Mouse (Mus musculus) retina, embryonic 14.5 days (tissue): ENCODE measurements around the gene Stat5b.
"Not testable (repeated sequence)": the region's sequence is repeated elsewhere in the genome, so short reads cannot be mapped to it uniquely, and the experiment has no call there.

Experiments used
- DNase-seq: peaks from one replicate; pipeline ENCODE4 v3.0.0-alpha.2; 2015; ENCODE audit warnings: low spot score

The Stat5b gene

DNA sequence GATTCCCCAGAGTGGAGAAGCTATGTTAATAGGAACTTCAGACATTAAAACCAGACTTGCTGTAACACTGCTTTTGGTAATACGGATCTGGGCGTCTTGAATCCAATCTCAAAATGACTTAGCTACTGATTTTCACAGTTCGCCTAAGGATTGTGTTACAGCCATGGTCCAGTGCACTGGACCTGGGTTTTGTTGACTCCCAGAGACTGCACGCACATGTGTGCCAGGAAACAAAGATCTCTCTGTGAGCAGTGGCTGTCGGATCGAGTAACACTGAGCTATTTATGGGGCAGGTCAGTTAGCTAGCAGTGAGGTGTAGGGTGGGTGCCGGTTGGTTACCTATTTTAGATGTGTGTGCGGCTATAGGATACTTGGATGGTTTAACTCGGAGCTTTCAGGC is 40.0 kb downstream of the Stat5b start:
- no peak for DNase-seq

DNA sequence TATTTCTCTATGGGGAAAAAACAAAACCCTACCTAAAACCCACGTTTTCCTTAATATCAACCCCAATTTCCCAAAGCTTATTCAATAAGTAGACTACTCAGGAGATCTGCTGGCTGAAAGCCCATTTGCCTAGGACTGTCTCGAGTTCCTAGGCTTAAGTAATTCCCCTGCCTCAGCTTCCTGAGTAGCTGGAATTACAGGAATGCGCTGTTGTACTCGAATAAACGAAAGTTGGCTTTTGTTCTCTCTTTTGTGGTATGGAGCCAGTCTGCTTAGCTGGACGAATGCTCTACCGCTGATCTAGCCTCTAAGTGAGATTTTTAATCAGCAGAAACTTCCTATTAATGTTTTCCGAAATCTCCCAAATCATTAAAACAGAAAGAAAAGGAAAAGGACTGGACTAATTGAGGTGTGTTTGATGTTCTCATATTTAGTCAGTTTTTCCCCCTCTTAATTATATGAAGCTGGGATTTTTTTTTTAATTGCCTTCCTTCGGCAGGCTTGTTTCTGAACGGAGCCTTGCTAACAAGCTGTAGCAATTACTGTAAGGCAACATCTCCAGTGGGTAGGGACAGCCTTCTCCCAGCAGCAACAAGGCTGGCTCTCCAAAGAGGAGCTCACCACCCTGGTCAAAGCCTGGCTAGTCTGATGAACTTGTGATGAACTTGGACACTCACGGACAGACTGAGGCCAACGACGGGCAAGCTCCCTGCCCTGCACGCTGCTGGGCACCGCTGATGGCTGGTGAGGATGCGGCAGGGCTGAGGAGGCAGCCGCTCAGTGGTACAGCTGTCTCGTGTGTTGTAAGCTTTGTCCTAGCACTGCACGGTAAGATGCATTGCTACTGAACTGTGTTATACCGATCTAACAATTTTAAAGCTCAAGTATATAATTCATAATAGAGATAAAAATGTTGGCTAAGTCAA is 43.9 kb downstream of the Stat5b start:
- no peak for DNase-seq

DNA sequence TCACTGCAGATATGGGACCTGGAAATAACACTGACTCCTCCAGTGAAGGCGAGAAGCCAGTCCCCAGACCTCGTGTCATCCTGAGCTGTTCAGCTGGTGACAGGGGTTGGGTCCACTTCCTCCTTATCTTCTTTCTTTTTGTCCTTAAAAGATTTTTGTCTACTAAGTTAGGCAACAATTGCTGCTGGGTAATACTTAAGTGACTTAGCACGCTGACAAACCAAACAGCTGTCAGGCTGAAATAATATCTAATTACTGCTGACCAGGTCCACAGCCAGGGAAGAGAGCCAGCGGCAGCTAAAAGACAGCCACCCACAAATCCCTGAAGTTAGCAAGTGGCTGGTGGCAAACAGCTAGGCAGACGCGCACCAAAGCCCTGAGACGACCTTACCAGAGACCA is 45.0 kb downstream of the Stat5b start:
- no peak for DNase-seq

DNA sequence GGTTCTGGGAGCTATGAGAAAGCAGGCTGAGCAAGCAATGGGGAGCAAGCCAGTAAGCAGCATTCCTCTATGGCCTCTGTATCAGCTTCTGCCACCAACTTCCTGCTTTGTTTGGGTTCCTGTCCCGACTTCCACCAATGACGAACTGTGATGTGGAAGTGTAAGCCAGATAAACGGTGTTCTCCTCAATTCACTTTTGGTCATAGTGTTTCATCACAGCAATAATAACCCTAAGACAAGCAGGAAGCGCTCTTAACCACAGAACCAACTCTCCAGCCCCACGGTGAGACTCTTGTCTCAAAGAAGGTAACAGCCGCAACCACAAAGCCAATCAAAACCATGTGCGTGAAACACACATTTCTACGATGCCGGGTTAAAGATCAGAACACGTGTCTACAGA is 46.1 kb downstream of the Stat5b start:
- DNase-seq, result no peak

DNA sequence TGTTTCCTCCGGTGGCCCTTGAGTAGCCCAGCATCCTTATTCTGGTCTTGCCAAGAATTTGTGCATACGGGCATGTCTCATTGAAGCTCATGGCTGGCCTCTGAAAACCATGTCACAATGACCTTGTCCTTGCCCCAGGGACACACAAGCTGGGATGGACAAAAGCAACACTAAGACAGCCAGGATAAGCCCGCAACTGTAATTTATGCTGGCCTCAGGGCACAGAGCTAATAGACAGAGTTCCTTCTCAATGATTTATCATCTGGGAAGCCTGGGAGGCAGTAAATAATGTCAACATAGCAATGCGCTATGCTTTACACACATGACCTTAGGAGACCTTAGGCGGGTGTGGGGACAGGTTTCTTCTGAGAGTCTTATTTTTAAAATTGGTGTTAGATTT is 51.1 kb downstream of the Stat5b start:
- no peak for DNase-seq

DNA sequence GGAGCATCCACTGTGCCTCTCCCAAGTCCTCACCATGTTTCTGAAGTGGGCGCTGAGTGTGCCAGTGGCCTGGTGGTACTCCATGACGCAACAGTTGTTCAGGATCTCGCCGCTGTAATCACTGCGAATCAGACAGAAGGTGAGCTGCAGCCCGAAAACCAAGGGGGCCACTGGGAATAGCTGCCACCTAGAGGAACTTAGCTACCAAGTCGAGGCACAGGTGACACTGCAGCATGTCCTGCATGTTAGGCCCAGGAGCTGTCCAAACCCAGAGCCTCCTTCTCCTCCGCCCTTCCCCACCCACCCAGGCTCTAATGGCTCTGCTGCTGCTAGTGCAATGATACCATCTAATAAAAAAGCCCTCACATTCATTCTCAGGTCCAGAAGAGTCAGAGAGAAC is 53.9 kb downstream of the Stat5b start:
- DNase-seq, result no peak

DNA sequence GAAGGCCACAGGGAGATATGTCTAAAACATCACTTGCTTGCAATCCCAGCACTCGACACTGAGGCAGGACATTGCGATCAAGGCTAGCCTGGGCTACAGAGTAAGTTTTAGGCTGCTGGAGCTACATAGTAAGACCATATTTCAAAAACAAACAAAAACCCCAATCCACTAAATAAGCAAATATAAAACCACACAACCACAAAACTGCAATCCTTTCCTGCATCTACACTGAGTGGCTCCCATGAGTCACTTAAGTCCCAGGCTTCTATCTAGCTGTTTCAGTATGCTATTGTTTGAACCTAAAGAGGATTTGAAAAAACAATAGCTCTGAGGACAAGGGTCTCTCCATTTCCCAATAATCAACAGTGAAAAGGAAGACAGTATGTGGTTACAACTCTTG is 55.1 kb downstream of the Stat5b start:
- DNase-seq, result no peak

DNA sequence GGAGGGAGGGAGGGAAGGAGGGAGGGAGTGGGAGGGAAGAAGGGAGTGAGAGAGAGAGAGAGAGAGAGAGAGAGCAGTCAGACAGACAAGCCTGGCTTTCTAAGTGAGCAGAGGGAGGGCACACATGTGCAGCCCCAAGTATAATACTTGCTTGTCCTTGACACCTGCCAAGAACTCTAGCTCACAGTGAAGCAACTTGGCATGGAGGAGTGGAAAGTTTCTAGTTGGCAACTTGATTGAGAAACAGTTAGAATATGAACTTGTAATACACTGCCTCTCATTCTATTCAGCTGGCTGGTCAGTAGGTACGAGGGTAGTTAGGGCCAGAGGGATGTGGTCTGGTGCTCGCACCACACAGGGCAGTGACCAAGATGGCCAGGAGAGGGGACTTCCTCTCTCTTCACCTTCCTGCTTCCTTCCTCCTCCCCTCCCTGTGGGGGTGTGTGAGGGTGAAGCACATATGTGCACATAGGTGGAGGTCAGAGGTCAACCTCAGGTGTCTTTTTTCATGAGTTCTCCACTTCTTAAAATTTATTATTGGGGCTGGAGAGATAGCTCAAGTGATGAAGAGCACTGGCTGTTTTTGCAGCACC is 59.0 kb downstream of the Stat5b start:
- no peak for DNase-seq

DNA sequence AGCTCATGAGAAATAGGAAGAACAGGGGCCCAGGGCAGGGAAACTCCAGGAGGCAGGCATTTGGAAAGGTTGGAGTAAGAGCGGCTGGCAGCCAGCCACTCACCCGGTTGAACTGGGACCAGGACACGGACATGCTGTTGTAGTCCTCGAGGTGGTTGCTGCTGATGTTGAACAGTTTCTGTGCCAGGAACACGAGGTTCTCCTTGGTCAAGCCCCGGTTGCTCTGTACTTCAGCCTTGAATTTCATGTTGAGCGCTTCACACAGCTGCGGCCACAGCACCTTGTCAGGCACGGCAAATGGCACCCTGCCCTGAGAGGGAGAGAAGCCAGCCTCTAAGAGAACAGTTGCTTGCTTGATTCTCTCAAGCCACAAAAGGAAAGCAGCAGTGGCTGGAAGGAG is 59.9 kb downstream of the Stat5b start:
- not testable (repeated sequence) for DNase-seq

DNA sequence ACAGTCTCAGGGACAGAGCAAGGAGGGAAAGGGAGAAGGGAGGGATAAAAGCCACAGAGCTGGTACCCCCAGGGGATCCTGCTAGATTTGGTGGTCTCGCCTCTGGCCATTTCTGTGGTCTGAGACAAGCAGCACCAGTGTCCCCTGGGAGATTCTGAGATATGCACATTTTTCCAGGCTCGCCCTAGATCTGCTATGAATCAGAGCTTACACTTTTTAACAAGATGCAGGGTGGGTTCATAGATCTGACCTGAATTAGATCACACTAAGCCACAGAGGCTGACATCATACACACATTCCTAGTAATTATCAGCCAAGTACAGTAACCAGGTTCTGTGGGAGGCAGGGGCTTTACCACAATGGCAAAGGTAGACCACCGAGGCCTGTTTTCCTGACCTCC is 60.8 kb downstream of the Stat5b start:
- DNase-seq, result no peak

DNA sequence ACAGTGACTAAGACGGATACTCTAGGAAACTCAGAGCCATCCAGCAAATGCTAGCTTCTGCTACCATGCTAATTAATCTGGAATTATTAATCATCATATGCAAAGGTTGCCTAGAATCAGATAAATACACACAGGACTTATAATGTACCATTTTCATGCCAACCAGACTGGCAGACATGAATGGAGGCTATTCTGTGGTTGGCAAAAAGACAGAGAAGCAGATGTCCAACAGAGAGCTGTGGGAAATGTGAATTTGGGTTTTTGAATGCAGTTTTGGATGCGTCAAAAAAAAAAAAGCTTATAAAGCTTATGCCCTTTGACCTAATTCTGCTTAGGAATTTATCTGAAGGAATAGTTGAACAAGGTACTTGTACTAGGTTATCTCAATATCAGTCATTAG is 64.8 kb downstream of the Stat5b start:
- DNase-seq, result no peak

DNA sequence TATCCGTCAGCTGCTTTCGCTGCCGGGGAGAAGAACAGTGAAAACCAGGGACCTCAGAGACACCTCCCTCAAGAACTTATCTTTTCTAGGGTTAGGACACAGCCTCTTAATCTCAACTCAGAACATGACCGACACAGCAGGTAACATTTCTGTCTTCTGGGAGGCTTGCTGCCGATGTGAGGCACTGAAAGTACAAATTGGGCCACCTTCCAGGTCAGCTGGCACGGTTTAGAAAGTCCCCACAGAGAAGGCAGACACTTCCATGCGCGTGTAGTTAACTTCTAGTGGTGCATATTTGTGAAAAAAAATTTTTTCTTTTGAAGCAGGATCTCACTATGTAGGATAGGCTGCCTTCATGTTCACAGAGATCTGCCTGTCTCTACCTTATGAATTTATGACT is 66.2 kb downstream of the Stat5b start:
- DNase-seq, result no peak

DNA sequence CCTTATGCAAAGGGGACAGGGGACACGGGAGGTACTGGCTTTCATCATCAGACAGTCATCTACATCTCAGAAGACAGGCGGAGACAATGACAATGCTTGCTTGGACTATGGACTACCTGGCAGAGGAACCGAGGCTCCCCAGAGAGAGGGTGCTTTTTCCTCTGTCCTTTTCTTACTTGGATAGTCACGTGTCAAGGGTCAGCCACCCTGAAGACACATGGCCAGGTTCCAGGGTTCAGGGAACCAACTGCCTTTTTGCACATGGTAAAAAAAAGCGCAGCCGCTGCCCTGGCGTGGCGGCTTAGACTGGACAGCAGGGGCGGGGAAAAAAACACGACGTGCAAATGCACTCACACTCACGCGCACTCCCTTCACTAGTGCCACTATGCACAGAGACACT is 68.0 kb downstream of the Stat5b start:
- no peak for DNase-seq

DNA sequence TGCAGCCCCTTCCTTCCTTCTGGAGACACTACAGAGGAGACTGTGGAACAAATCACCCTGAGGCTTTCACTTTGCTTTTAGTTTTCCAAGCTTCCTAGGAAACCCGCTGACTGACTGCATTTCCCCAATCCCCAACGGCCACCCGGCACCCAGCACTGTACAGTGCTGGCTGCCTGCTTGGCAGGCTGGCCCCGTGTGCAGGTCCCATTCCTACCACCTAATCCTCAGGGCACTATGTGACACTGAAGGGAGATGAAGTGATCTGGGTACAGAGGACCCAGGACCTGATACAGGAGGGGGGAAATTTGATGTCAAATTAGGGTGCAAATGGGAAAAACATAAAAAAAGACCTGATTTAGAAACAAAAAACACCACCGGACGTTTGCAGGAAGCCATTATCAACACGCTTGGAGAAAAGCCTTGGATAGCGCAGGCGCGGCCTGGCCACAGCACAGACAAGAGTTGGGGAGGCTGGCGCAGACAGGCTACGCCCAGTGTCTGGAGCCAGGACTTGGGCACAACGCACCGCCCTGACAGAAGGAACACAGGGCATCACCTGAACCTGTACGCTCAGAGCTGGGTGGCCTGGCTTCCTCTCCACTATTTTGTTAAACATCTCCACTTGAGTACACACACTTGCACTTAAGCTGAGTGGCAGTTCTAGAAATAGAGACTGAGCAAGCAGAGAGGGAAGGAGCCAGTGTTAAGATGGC is 68.6 kb downstream of the Stat5b start:
- no peak for DNase-seq

DNA sequence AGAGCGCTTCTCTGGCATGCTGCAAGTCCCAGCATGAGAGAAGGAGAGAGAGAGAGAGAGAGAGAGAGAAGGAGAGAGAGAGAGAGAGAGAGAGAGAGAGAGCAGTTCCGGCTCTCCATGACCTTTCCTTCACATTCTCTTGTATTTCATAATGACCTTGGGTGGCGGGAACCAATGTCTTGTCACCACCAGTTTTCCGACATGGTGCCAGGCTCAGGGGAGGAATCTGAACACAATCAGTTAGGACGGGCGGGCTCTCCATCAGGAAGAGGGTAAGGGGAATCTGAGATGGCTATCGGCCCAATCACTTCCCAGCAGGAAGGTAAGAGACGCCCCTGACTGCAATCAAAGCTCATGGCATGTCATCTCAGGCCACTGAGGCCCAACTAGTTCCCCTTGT is 70.3 kb downstream of the Stat5b start:
- no peak for DNase-seq

DNA sequence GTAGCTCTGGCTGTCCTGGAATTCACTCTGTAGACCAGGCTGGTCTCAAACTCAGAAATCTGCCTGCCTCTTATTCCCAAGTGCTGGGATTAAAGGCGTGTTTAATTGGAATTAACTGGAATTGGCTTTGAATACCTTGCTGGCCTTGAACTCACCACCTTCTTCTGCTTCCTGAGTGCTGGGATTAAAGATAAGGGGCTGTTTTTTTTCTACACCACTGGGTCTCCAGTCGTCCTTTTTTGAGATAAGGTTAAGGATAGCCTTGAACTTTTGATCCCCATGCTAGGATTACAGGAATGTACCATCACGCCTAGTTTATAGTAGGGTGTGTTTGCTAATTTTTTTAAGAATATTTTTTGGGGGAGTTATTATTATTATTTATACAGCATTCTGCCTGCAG is 72.5 kb downstream of the Stat5b start:
- DNase-seq, result no peak

DNA sequence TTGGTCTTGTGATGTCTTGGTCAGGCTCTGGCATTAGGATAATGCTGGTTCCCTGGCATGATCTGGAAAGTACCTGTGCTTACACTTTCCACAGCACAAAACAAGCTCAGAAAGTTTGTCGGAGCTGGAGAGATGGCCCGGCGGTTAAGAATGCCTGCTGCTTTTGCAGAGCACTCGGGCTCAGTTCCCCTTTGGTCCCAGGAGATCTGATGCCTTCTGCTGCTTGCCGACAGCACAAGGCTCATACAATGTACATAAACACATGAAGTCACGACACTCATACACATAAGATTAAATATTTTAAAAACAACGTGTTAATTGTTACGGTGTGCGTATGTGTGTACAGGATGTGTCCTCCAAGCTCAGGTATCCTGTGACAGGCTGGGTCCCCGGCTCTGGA is 74.6 kb downstream of the Stat5b start:
- no peak for DNase-seq

DNA sequence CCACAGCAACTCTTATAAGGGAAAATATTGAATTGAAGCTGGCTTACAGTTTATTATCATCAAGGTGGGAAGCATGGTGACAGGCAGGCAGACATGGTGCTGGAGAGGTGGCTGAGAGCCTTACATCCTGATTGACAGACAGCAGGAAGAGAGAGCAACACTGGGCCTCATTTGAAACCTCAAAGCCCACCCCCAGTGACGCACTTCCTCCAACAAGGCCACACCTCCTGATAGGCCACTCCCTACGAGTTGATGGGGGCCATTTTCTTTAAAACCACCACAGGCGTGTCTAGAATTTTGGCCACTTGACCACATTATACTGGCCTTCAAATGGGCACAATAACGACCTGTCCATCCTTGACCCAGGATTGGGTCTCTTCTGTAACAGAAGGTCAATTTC is 76.3 kb downstream of the Stat5b start:
- DNase-seq, result no peak

DNA sequence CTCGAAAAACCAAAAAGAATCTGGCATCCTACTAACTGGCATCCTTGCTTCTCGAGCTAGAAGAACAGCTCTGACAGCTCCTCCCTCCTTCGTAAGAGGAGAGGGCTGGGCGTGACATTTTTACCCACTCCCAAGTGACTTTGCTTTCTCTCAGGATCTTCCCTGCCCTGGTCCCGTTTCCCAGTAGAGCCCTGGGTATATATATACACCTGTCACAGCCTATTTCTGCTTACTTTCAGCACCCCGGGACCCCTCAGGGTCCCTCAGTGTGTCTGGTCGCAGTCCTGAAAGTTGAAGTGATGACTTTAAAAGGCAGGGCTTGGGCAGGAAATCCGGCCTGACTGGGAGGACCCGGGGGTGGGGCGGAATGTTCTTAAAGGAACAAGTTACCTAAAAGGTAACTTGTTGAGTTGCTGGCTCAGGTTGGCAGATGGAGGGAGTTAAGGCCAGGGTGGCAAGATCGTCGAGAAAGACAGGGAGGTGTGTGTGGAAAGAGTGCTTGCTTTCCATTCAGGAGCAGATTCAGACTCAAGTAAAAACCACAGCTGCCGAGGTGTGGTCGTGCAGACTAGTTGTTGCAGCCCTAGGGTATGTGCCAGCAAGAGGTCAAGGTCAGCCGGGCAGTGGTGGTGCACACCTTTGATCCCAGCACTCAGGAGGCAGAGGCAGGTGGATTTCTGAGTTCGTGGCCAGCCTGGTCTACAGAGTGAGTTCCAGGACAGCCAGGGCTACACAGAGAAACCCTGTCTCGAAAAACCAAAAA is 79.7 kb downstream of the Stat5b start, which contains the start of gene Ghdc:
Gene Ghdc (minus strand): TSS at position 312 of the 763 bp plus-strand sequence.
- DNase-seq, result peak; percentile 62

DNA sequence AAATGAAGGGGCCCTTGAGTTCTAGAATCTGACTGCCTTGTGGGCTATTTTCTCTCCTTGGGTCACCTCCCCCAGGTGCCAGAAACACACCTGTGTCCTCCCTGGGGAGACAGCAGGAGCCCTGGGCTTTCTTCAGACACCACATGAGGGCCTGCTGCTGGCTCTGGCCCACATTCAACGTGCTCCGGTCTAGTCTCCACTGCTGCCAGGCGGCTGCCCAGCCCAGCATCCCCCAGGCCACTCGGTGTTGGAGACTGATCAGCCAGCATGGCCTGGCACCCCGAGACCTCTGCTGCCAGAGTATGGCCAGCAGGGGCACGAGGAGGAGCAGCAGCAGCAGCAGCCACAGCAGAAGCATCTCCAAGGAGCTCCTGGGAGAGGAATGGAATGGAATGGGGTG is 80.5 kb downstream of the Stat5b start:
- no peak for DNase-seq

DNA sequence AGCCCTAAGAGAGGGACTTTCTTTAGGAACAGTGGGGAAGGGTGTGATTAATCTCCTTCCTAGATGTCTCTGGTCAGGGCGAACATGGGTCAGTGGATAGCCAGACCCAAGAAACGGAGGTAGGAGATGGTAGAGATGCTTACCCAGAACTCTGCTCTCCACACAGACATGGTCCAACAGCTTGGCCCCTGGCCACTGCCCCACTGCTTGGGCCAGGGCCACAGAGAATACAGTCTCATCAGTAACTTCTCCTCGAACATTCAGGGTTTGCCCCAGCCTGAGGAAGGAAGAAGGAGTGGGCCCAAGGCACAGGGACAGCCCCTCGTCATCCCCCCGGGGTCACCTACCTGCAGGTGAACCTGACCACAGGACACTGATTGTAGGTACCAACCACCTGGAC is 82.7 kb downstream of the Stat5b start:
- no peak for DNase-seq

DNA sequence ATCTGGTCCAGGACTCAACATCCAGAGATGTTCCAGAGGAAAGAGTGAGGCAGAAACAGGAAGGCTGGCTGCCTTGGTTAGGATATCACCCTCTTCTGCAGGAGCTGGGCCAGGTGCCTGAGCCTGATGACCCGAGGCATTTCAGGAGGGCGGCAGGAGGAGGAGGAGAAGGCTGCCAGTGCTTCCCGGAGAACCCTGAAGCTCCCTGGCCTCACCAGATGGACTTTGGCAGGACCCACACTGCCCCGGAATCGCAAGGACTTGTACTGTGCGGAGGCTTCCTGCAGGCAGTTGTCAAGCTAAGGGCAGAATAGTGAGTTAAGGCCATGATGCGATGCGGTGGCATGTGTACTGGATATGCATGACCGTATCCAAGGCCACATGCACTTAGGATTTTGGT is 83.8 kb downstream of the Stat5b start:
- no peak for DNase-seq
